Mouse (Mus musculus): ENCODE data around the gene Ndufs3. TPM values are rescaled to one million over a fixed set of nuclear protein-coding genes. Genes with fewer than 3 reads are reported as not detected.

Gene Ndufs3
- total RNA-seq, 2 experiments from 2014 or later = 365 to 412 TPM

DNA sequence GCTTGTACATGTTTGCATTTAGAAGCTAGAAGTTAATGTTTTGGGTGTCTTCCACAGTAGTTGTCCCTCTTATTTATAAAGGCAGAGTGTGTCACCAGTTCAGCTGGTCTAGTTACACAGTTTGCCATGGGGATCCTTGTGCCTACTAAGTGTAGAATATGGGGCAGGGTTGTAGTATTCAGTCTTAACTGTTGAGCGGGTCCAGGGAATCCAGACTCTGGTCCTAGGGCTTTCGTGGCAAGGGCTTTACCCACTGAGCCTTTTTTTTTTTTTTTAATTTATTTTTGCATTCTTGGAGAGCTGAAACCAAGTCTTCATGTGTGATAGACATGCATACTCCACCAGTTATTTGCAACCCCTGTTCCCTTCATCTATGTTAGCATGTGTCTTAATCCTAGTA, 43.1 kb downstream of the Ndufs3 start:
- no peak for DNase-seq

DNA sequence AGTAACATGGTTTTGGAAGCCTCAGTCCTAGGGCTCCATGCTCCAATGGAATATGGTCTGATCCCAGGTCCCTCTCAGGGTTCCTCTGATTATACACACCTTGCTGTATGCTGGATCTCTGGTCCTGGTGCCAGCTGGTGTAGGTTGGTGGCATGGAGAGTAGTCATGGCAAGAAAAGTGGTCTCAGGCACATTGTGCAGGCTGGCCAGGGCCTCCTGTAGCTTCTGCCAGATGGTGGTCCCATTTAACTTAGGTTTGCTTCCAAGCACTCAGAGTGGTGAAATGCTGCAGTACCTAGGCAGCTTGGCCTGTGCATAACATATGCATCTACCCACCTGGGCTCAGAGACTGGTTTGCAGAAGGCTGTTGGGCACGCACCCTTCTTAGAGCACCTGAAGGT, 54.2 kb downstream of the Ndufs3 start:
- DNase-seq = no peak

DNA sequence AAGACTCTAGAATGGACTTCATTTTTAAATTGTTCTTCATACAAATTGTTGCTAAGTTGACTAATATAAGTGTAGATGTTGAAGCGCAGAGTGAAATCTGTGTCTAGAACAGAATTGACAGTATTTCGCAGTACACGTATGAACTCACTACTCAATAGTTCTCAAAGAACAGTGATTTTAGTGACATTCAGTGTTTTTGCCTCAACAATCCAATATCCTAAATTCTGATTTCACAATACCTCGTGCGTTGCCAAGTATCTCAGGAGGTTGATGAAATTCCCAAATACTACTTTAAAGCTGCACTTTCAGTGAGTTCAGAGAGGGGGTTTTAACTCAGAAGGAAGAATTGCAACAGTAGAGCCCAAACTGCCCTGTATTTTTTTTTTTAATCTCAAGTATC, 56.3 kb downstream of the Ndufs3 start:
- no peak for DNase-seq

DNA sequence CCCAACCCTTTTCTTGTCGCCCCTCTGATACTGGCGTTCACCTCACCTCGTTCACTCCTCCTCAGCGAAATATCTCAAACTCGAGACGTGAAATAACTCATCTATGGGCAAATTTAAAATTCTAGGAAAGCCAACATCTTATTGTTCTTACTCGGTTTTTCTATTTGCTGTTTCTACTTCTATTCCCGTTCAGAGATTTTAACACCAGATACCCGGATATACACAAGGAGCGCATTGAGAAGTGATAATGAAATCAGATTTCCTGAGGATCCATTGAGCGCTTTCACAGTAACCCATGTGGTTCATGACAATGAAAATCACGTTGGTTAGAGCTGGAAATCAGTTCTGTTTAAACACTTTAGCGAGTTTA, 57.0 kb downstream of the Ndufs3 start:
- DNase-seq = no peak

DNA sequence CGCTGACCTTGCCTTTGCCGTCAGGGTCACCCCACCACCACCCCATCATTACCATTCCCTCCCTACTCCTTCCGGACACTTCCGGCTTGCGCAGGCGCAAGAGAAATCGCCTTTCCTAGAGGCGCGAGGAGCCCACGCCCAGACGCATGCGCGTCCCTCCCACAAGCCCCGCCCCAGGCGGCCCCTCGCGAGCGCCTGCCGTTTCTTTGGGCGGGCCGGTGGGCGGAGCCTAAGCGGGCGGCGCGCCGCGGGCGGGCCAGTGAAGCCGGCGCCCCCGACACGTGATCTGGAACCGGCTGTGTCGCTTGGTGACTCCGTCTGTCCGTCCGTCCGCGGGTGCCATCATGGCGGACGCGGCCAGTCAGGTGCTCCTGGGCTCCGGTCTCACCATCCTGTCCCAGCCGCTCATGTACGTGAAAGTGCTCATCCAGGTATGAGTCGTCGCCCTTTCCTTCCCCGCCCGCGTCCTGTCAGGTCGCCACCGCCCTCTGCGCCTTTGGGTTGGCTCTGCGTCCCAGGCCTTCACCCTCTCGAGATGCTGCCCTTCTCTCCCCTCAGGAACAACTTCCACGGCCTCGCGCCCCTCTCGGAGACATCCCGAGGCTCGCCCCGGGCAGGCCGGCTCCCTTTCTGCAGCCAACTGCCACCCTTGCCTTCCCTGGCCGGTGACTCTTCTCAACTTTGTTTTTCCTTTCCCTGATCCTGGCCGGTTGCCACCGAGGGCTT, 57.5 kb downstream of the Ndufs3 start, which contains the start of gene Mtch2:
Mtch2 (plus strand) TSS at position 201 of the 726 bp plus-strand sequence.
- peak; percentile 99 to 100 for DNase-seq

DNA sequence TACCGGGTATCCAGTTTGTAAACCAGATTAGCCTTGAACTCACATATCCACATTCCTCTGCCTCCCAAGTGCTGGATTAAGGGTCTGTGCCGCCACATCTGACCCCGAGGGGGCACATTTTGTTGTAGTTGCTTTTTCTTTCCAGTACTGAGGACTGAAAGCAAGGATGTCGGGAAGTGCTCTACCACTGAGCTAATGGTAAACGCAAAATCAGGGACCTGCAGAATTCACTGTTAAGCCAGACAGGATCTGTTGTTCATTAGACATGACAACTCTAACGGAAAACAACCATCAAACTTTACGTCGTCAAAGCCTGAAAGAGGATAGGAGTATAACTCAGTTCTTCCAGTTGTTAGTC, 58.1 kb downstream of the Ndufs3 start:
- DNase-seq = peak in 1 of 2 experiments; percentile 11

DNA sequence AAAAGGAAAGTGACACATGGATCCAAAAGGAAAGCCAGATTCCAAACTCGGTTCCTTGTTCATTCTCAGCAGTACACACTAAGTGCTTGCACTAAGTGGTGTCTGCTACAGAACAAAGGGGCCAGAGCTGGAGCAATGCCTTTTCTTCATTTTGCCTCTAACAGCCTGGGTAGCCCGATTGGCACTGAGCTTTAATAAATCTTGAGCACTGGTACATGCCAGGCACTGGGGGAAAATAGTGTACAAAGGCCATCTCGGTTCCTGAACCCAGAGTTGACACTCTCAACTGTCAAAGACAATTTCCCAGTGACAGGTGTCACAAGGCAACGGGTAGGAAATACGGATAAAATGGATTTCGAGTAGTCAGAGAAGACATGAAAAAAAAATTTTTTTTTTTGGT, 58.5 kb downstream of the Ndufs3 start:
- DNase-seq = peak; percentile 12 to 39

DNA sequence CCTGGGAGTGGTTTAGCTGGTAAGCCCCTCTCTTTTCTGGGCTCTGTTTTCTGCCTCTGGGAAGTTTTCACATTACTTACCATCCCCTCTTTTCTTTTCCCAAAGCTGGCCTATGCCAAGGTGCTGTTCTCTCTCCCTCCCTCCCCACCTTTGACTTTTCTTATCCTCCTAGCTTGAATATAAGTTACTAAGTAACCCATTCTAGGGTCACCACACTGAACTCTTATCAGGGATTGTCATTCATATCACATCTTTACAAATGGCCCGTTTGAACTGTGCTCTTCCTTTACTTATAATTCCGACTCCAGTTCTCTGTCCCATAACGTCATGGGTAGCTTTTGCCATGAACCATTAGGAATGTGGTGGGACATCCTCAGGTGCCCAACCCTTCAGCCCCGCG, 59.4 kb downstream of the Ndufs3 start:
- no peak for DNase-seq

Other genes starting within 250 kb of the Ndufs3 start
- 10 to 100 TPM; 29.7 to 32.0 TPM for gene Nup160, start 227.6 kb downstream of the Ndufs3 start, total RNA-seq (2021)
- 10 to 100 TPM; 46.3 to 52.0 TPM for gene Fnbp4, start 159.5 kb downstream of the Ndufs3 start, total RNA-seq (2021)
- gene Agbl2, start 122.1 kb downstream of the Ndufs3 start, total RNA-seq (2021) = 1 to 10 TPM; 1.0 to 1.1 TPM
- gene Mtch2, start 57.7 kb downstream of the Ndufs3 start, total RNA-seq (2021) = 100 to 1,000 TPM; 242 to 275 TPM
- gene C1qtnf4, start 19.0 kb downstream of the Ndufs3 start, total RNA-seq (2021) = 1 to 10 TPM in 1 of 2 experiments, under 1 TPM in 1; 0.56 to 1.1 TPM
- 10 to 100 TPM; 32.4 to 37.5 TPM for gene Kbtbd4, start 87 bp downstream of the Ndufs3 start, total RNA-seq (2021)
- 100 to 1,000 TPM in 1 of 2 experiments, 10 to 100 TPM in 1; 92.7 to 101 TPM for gene Celf1, start 35.6 kb upstream of the Ndufs3 start, total RNA-seq (2021)
- gene Rapsn, start 130.8 kb upstream of the Ndufs3 start, total RNA-seq (2021) = 1 to 10 TPM; 1.5 to 2.3 TPM
- gene Psmc3, start 149.2 kb upstream of the Ndufs3 start, total RNA-seq (2021) = 100 to 1,000 TPM; 193 to 228 TPM
- 10 to 100 TPM; 24.2 to 31.9 TPM for gene Slc39a13, start 165.6 kb upstream of the Ndufs3 start, total RNA-seq (2021)
- 1 to 10 TPM; 3.0 to 7.6 TPM for gene Spi1, start 177.6 kb upstream of the Ndufs3 start, total RNA-seq (2021)
- not detected for gene Mybpc3, start 213.3 kb upstream of the Ndufs3 start, total RNA-seq (2021)

All from adrenal gland, postnatal 36 days (tissue).